Mouse (Mus musculus): ENCODE data around the gene Ptpdc1. TPM values are rescaled to one million over a fixed set of nuclear protein-coding genes. Genes with fewer than 3 reads are reported as not detected.

The Ptpdc1 gene
- polyA plus RNA-seq, 1 experiment from 2014 or later: 13.7 TPM

- H3K9me3 ChIP-seq (ENCODE audit: low read depth, low read length): no peaks in the 10 kb centered on the region
- no peaks in the 10 kb centered on the region for H3K36me3 ChIP-seq (ENCODE audit: insufficient read depth)
- H3K4me2 ChIP-seq: no peak overlapping the region
- DNase-seq: no peak
- H3K9ac ChIP-seq: no peak overlapping the region
- no peaks in the 10 kb centered on the region for H3K4me1 ChIP-seq (ENCODE audit: insufficient read depth)
- ATAC-seq (ENCODE audit: insufficient read depth): no peak
- H3K27ac ChIP-seq (ENCODE audit: low read depth): no peak overlapping the region
- no peak for TF ChIP-seq CTCF (IDR thresholded peaks at IDR 0.05; ENCODE audit: low read depth)
- peaks cover 98% of the 10 kb centered on the region for H3K27me3 ChIP-seq (ENCODE audit: insufficient read depth, low read length)
- 4% methylated on average over 58 of the region's 58 CpGs for WGBS
- H3K4me3 ChIP-seq (ENCODE audit: low read depth, low read length): no peak overlapping the region
Measured at GRCm38 (mm10) chr13:48665656-48666597, 40.5 kb upstream of the Ptpdc1 start.

- ATAC-seq (ENCODE audit: insufficient read depth) (no peak), DNase-seq (no peak)
- no peaks in the 10 kb centered on the region for H3K4me1 ChIP-seq (ENCODE audit: insufficient read depth)
- no peak overlapping the region for H3K9ac ChIP-seq
- 2% methylated on average over 39 of the region's 39 CpGs for WGBS
- peaks cover 98% of the 10 kb centered on the region for H3K27me3 ChIP-seq (ENCODE audit: insufficient read depth, low read length)
- H3K4me2 ChIP-seq: no peak overlapping the region
- H3K36me3 ChIP-seq (ENCODE audit: insufficient read depth): no peaks in the 10 kb centered on the region
- H3K27ac ChIP-seq (ENCODE audit: low read depth): no peak overlapping the region
- H3K9me3 ChIP-seq (ENCODE audit: low read depth, low read length): no peaks in the 10 kb centered on the region
- no peak overlapping the region for H3K4me3 ChIP-seq (ENCODE audit: low read depth, low read length)
- no peak for TF ChIP-seq CTCF (IDR thresholded peaks at IDR 0.05; ENCODE audit: low read depth)
Measured at GRCm38 (mm10) chr13:48664916-48665655, 39.6 kb upstream of the Ptpdc1 start.

GRCm38 (mm10) chr13:48663988-48664339, 38.5 kb upstream of the Ptpdc1 start:
- Histone ChIP-seq H3K4me2 (no peak overlapping the region), H3K9me3 (ENCODE audit: low read depth, low read length) (no peaks in the 10 kb centered on the region), H3K36me3 (ENCODE audit: insufficient read depth) (no peaks in the 10 kb centered on the region), H3K4me3 (ENCODE audit: low read depth, low read length) (no peak overlapping the region), H3K4me1 (ENCODE audit: insufficient read depth) (no peaks in the 10 kb centered on the region), H3K27ac (ENCODE audit: low read depth) (no peak overlapping the region), H3K27me3 (ENCODE audit: insufficient read depth, low read length) (peaks cover 98% of the 10 kb centered on the region), H3K9ac (no peak overlapping the region)
- no peak for TF ChIP-seq CTCF (IDR thresholded peaks at IDR 0.05; ENCODE audit: low read depth)
- ATAC-seq (ENCODE audit: insufficient read depth): no peak
- WGBS: 24% methylated on average over 7 of the region's 7 CpGs
- DNase-seq: no peak

GRCm38 (mm10) chr13:48663211-48663987, 37.9 kb upstream of the Ptpdc1 start:
- Histone ChIP-seq H3K9ac (peak overlapping the region; percentile 48), H3K9me3 (ENCODE audit: low read depth, low read length) (no peaks in the 10 kb centered on the region), H3K27me3 (ENCODE audit: insufficient read depth, low read length) (peaks cover 98% of the 10 kb centered on the region), H3K4me2 (peak overlapping the region; percentile 92), H3K27ac (ENCODE audit: low read depth) (no peak overlapping the region), H3K4me1 (ENCODE audit: insufficient read depth) (no peaks in the 10 kb centered on the region), H3K36me3 (ENCODE audit: insufficient read depth) (no peaks in the 10 kb centered on the region), H3K4me3 (ENCODE audit: low read depth, low read length) (peak overlapping the region; percentile 48)
- WGBS: 5% methylated on average over 53 of the region's 54 CpGs
- ATAC-seq (ENCODE audit: insufficient read depth) (0 out of 2 replicates have a peak, but pooled peaks have one; percentile 9), DNase-seq (peak; percentile 44)
- TF ChIP-seq CTCF (IDR thresholded peaks at IDR 0.05; ENCODE audit: low read depth): no peak

- TF ChIP-seq CTCF (IDR thresholded peaks at IDR 0.05; ENCODE audit: low read depth): no peak
- H3K4me3 ChIP-seq (ENCODE audit: low read depth, low read length): peak within 1 kb of the TSS; percentile 48
- no peak within 1 kb of the TSS for H3K27ac ChIP-seq (ENCODE audit: low read depth)
- H3K9ac ChIP-seq: peak within 1 kb of the TSS; percentile 48
- DNase-seq: peak; percentile 53
- peak; percentile 69 for ATAC-seq (ENCODE audit: insufficient read depth)
- WGBS: under 1% methylated on average over 54 of the region's 73 CpGs
- peaks cover 98% of the 10 kb centered on the region for H3K27me3 ChIP-seq (ENCODE audit: insufficient read depth, low read length)
- H3K4me2 ChIP-seq: peak within 1 kb of the TSS; percentile 92
- H3K4me1 ChIP-seq (ENCODE audit: insufficient read depth): no peaks in the 10 kb centered on the region
- H3K9me3 ChIP-seq (ENCODE audit: low read depth, low read length): no peaks in the 10 kb centered on the region
- no peaks in the 10 kb centered on the region for H3K36me3 ChIP-seq (ENCODE audit: insufficient read depth)
Measured at GRCm38 (mm10) chr13:48662431-48663143, 37.1 kb upstream of the Ptpdc1 start, which contains the start of gene Barx1. TSS of gene Barx1 (plus strand) at chr13:48662998.

GRCm38 (mm10) chr13:48661561-48661960, 36.1 kb upstream of the Ptpdc1 start:
- no peak for DNase-seq
- H3K4me2 ChIP-seq: no peak overlapping the region
- H3K27me3 ChIP-seq (ENCODE audit: insufficient read depth, low read length): peaks cover 98% of the 10 kb centered on the region
- TF ChIP-seq CTCF (IDR thresholded peaks at IDR 0.05; ENCODE audit: low read depth): no peak
- no peaks in the 10 kb centered on the region for H3K36me3 ChIP-seq (ENCODE audit: insufficient read depth)
- no peak overlapping the region for H3K27ac ChIP-seq (ENCODE audit: low read depth)
- ATAC-seq (ENCODE audit: insufficient read depth): no peak
- H3K4me1 ChIP-seq (ENCODE audit: insufficient read depth): no peaks in the 10 kb centered on the region
- no peaks in the 10 kb centered on the region for H3K9me3 ChIP-seq (ENCODE audit: low read depth, low read length)
- 6% methylated on average over 1 of the region's 1 CpGs for WGBS
- no peak overlapping the region for H3K4me3 ChIP-seq (ENCODE audit: low read depth, low read length)
- H3K9ac ChIP-seq: no peak overlapping the region

Data from lung, embryonic 14.5 days (tissue).